Mouse (Mus musculus): ENCODE measurements around the gene Tspan1.
A peak's percentile ranks its signal among the peaks of the same experiment; 100 is the strongest.

Gene Tspan1

GRCm38 (mm10) chr4:116125803-116126386 lies 41.5 kb downstream of the Tspan1 start:
- no peak for DNase-seq (ENCODE audit: low read depth, low spot score)

- peak; percentile 82 for DNase-seq (ENCODE audit: low read depth, low spot score)
Measured at GRCm38 (mm10) chr4:116123602-116124519, 43.5 kb downstream of the Tspan1 start, which contains the start of the genes Rad54l and Pomgnt1. Gene Rad54l (minus strand): TSS chr4:116123690. Gene Pomgnt1 (plus strand): TSS chr4:116123840.

- no peak for DNase-seq (ENCODE audit: low read depth, low spot score)
Measured at GRCm38 (mm10) chr4:116122762-116123161, 44.6 kb downstream of the Tspan1 start.

All from telencephalon, adult 2 months (tissue).